Mouse (Mus musculus) brain, embryonic 14.5 days (tissue): ENCODE data around the gene Zfp566.

ENCODE experiments used
- CTCF ChIP-seq: fragments of 200-500 bp; IDR thresholded peaks from 2 replicates; pipeline ENCODE4 v1.5.1; 2012; ENCODE audit warnings: inconsistent platforms, mild to moderate bottlenecking, moderate library complexity, borderline replicate concordance; ENCODE audit not compliant: insufficient read depth, insufficient read length; ENCODE audit errors: extremely low read depth
- POLR2A ChIP-seq: fragments of 200-500 bp; IDR thresholded peaks from 2 replicates; pipeline ENCODE4 v1.6.1; 2012; ENCODE audit warnings: mild to moderate bottlenecking, inconsistent platforms, borderline replicate concordance; ENCODE audit not compliant: poor library complexity, insufficient read depth, insufficient read length, severe bottlenecking; ENCODE audit errors: extremely low read depth

- TF ChIP-seq POLR2A: no peak
- no peak for TF ChIP-seq CTCF
Observed at GRCm38 (mm10) chr7:30095551-30096125, 5.3 kb upstream of the Zfp566 start.
